Mouse (Mus musculus): Measurements from ENCODE around the gene Ccer2.

GRCm38 (mm10) chr7:28791706-28792105, 35.7 kb downstream of the Ccer2 start:
- TF ChIP-seq GATA1 (IDR thresholded peaks at IDR 0.05; ENCODE audit: low read length) (no peak), TAL1 (IDR thresholded peaks at IDR 0.05; ENCODE audit: low read length) (no peak)
